Mouse (Mus musculus): ENCODE data around the gene Stk39.

Stk39 gene

DNA sequence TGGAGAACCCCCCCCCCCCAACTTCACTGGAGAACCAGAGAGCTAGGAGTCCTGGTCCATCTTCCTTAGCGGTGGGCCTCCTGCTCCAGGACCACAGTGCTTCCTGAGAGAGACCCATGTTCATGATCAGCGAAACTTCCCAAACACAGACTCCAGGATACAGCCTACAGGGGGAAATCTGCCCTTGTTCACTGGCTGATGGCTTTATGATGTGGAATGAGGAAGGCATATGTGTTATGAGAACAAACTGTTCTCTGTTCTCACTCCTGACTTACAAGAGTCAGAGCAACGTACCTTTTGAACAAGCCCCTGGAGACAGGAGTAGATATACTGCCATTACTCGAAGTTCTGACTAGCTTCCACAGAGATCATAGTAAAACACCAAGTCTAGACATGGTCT is 42.6 kb downstream of the Stk39 start:
- in situ Hi-C loops (cut with MboI, MseI), result loop anchor here in 1 of 2 experiments (5.0 kb wide), 1 partner anchor 38 kb away; no protein-coding TSS in a partner anchor

DNA sequence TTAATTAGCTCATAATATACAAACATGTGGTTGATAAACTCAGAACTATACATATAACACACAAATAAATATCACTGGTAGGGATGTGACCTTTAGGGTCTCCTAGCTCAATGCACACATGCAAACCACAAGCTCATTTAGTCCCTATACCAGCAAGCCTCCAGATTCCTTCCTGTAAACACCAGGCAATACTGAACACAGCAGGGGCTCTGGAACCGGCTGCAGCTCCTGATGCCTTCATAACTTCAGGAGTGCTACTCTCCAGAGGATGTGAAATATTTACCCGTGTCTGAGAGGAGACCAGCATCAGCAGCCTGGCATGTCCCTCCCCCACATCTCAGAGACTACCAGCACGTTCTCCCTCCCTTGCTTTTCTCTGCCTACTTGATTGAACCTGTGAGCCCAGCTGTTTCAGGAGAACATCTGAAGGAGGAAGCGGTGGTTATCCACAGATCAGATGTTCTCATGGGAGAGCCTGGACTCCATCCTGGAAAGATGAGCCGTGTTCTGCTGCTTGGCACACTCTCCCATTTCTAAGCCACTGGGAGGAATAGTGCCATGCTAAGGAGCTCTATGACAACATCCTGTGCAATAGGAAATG is 45.0 kb downstream of the Stk39 start:
- in situ Hi-C loops (cut with MboI, MseI), result loop anchor here in 1 of 2 experiments (5.0 kb wide), 1 partner anchor 40 kb away; no protein-coding TSS in a partner anchor

DNA sequence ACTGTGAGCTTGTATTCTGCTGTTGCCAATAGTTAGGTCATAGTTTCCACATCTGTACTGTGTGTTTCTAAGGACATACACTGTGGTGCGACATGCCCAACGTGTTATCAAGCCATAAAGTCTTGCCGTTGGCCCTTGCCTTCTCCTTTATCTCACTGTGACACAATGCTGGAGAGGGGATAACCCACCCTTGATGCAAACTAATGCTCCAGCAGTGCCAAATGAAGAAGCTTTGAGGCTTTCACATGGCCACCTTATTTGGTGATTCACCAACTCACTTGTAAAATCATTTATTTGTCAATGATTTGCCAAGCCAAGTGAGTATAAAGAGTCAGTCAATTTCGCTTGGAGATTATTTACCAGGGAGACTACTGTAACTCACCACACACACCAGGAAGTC is 46.0 kb downstream of the Stk39 start:
- in situ Hi-C loops (cut with MboI, MseI), result loop anchor here in 1 of 2 experiments (5.0 kb wide), 1 partner anchor 41 kb away; no protein-coding TSS in a partner anchor

DNA sequence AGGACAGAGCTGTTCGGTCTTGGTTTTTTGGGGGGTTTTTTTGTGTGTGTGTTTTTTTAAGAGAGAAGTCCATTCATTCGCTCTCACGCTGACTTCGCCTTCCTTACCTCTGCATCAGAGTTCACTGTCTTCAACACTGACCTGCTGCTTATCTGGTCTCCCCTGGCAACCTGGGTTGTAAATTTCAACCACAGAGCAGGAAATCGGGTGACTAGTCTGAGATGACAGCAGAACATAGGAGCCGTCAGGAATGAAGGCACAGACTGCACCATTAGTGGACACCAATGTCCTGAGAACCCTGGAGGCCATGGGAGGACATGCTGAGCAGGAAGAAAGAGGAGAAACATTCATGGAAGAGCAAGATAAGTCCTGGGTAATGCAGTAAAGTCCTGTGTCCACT is 51.1 kb downstream of the Stk39 start:
- in situ Hi-C loops (cut with MboI, MseI), result loop anchor here in 1 of 2 experiments (5.0 kb wide), 1 partner anchor 754 kb away; no protein-coding TSS in a partner anchor

DNA sequence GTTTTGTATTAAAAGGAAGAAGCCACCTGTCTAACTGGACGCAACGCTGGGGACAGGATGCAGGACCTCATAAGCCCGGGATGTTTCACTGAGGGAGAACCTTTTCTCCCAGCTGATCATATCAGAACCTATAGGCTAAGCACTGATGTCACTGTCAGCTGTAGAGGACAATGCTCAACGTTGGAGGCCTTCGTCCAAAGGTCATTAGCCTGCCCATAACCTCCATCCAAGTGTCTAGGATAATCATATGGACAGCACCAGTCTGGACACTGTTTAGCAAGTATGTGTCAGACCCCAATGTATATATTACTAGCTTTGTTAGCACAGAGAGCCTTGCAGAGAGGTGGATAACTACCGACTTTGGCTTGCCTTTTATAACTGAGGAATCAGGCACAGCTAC is 51.8 kb downstream of the Stk39 start:
- in situ Hi-C loops (cut with MboI, MseI), result loop anchor here in 1 of 2 experiments (5.0 kb wide), 1 partner anchor 753 kb away; no protein-coding TSS in a partner anchor

DNA sequence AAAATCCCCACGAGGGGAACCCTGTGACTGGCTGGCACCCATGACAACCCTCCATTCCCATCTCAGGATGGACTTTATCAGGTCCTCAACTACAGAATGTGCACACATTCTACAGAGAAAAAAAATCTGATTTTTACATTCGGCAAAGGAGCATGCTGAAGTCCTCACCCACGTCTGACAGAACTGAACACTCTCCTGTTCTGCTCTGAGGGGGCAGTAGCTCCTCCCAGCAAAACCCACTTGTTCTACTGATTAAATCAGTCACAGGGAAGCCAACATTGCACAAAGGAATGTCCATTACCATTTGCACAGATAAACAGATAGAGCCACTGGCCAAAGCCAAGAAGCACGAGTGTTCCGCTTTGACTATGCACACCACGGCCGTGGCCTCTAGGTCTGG is 52.3 kb downstream of the Stk39 start:
- in situ Hi-C loops (cut with MboI, MseI), result loop anchor here in 1 of 2 experiments (5.0 kb wide), 1 partner anchor 752 kb away; no protein-coding TSS in a partner anchor

DNA sequence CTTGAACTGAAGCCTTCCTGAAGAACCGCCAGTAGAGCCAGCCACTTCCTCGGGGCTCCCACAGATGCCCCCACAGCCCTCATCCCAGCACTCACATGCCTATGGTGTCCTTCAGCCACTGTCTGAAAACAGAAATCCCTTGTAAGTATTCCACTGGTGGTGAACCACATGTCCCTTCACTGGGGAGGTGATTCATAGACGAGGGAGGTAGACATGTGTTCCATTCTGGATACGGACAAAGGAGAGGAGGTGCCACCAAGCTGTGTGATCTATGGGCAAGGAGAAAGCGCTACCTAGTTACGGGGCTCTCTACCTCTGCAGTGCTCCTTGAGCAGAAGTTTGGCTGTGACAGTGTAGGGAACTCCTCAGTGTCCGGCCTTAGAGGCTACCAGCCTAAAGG is 52.9 kb downstream of the Stk39 start:
- in situ Hi-C loops (cut with MboI, MseI), result no loop called here

DNA sequence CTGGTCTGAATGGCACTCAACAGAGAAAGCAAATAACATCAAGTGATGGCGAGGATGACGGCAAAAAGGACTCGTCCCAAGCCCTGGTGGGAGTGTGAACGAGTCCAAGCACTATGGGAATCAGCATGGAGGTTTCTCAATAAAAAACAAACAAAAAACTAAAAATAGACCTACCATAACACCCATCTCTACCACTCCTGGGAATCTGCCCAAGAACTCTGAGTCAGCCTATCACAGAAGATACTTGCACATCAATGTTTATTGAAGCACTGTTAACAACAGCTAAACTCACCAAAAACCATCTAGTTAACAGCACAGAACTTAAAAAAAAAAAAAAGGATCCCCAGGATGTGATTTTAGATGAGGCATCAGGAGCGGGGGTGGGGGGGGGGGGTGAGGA is 55.0 kb downstream of the Stk39 start:
- in situ Hi-C loops (cut with MboI, MseI), result no loop called here

DNA sequence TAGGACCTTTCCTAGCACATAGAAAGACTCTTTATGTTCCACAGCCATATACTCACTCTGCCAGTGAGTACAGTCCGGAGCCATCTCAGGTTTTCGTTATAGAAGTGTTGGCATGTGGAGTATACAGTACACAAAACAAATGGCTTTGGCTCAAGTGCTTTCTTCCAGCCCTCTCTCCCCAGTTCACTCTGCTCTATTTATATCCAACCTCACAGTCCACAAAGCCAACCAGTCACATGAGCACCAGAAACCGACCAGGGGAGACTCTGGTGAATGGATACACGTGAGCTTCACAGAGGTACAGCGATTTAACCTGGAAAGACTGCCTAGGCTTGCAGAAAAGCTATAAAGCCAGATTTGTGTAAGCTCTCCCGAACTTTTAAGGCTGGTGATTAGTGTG is 56.4 kb downstream of the Stk39 start:
- in situ Hi-C loops (cut with MboI, MseI), result no loop called here

DNA sequence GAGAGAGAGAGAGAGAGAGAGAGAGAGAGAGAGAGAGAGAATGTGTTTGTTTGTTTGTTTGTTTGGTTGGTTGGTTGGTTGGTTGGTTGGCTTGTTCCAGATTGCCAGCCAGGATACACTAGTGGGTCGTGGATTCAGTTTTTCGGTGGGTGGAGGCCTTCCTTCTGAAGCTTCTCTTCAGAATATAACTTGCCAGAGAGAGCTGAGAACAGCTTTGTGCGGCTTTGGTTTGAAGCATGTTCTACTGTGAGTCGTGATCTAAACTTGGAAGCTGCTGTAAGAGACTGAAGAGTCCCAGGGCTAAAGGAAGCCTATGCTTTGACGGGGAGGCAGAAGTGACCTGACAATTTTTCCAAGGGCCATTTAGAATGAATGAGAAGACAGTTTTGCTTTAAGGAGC is 59.9 kb downstream of the Stk39 start:
- in situ Hi-C loops (cut with MboI, MseI), result no loop called here

DNA sequence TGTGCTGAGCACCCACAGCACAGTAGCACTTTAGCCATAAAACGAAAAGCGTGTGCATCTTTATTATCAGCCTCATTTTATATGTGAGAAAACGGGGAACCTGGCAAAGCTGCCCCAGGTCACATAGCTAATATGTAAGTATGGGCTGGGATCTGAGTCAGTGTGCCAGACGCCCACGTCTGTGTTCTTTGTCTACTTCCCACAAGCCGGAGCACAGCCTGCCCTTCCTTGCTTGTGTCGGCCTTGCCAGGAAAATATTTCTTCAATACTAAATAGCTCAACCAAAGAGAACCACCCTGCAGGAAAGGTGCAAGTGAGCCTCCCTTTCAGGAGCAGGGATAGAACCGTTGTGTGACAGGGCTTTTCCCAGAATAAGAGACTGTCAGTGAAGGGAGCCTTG is 60.9 kb downstream of the Stk39 start:
- in situ Hi-C loops (cut with MboI, MseI), result no loop called here

DNA sequence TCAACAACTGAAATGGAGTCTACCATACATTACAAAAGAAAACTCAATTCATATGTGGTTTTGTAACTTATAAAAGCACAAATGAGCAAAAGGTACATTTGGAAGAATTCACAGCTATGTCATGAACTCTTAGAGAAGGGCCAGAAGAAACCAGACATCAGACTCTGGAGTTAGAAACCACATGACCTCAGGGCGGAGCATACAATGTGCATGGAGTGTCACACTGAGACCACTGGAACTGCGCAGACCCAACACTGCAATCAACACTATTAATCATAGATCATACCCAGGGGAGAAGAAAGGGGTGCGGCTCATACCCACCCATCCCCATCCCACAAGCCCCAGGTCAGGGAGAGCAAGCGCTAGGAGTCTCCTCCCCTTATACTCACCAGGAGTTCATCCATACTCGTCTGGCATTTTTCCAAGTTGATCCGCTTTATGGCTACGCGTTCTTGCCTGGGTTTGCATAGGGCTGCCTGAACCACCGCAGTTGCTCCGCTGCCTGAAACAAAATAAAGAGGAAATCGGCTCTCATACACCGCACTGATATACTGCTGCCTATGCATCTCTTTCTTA is 62.3 kb downstream of the Stk39 start:
- in situ Hi-C loops (cut with MboI, MseI), result no loop called here

DNA sequence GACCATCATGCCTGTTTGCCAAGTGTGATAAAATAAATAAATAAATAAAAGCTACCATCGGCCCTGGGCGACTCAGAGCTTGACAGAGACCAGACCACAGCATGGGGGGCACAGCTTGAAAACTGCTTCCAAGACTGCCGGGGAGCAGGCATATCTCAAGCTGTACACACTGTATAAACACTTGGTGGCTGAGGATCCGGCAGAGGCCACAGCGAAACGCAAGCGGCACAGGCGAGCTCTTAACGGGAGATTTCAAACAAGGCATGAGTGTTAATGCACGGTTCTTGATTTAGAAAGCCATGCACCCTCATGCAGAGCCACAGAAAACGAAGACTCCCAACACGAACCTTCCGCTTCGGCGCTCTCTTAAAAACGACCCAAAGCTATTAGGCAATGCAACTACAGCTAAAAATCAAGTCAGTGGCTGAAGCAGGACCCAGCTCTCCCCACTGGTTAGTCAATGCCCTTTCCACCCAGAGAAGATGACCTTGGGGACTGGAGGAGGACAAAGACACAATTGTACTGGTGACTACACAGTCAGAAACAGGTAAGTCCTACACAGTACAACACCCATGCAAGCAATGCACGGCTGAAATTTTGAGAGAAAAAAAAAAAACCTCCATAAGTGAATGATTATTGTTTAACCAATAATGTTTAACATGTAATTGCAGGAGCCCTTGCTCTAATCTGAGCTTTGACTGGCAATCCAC is 63.6 kb downstream of the Stk39 start:
- in situ Hi-C loops (cut with MboI, MseI), result no loop called here

DNA sequence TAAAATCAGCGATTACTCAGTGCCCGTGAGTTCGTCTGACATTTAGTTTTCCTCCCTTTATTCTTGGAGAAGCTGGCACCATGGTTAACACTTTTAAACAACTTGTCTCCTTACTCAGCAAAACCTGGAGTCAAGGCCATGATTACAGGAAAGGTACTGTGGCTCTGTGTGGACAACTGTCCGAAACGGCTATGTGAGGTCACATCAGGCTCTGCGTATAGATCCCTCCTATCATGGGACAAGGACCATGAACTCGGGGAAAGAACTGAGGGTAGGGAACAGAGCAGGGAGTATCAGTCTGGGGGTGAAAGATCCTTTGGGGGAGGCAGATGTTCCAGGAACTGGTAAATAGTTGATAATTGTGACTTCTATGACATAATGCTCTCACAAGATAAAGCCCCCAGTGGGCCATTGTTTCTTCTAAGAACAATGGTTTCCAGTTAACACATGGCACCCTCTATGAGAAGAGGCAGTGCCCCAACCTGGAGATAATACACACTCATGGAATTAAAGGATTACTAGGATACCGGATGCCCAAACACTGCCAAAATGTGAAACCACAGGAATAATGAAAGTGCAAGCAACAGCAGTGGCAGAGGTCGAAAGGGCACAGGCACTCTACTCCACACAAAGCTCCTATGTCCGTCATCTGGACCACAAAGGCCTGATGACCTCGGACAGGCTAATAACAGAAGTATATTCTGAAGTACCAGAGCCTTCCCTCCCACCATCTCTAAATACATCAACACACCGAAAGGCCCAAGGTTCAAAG is 64.7 kb downstream of the Stk39 start:
- in situ Hi-C loops (cut with MboI, MseI), result no loop called here

DNA sequence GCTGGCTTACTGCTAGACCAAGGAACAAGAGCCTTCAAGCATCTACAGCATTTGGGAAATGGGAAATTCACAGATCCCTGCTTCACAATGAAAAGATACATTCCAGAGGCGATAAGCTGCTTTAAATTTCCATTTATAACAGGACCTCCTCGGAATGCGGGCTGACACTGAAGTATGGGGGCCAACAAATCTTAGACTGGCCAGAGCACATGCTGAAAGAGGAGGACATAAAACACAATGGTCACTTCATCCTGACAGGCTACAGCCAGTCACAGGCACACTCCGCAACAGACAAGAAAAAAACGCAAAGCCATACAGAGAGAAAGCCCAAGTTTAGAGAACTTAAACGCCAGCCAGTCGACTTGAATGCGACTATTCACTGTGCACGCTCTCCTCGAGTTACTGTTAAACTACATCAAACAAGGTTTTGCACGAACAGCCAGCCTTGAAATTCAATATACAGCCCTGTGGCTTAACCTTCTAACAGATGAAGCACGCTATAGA is 65.4 kb downstream of the Stk39 start:
- in situ Hi-C loops (cut with MboI, MseI), result no loop called here

DNA sequence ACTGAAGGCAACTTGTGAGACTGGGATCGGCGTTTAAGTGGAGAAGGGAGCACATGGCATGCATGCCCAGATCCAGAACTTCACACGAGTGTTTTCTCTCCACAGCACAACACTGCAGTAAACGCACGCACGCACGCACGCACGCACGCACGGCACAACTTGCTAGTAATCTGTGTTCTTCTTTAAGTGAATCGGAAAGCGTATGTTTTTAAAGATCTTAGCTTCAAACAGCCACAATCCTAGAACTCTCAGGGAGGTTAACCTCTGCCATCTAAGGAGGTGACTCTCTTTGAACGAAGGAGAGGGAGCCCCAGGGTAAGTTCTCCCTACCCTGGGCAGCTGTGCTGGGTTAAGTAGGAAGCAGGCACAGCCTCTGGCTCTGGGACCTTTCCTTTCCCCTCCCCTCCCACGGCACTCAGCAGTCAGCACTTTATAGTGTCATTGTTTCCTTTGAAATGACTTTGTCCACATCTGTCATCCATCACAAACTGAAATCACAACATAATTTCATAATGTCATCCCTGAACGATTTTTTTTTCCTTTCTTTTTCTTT is 66.8 kb downstream of the Stk39 start:
- in situ Hi-C loops (cut with MboI, MseI), result no loop called here

DNA sequence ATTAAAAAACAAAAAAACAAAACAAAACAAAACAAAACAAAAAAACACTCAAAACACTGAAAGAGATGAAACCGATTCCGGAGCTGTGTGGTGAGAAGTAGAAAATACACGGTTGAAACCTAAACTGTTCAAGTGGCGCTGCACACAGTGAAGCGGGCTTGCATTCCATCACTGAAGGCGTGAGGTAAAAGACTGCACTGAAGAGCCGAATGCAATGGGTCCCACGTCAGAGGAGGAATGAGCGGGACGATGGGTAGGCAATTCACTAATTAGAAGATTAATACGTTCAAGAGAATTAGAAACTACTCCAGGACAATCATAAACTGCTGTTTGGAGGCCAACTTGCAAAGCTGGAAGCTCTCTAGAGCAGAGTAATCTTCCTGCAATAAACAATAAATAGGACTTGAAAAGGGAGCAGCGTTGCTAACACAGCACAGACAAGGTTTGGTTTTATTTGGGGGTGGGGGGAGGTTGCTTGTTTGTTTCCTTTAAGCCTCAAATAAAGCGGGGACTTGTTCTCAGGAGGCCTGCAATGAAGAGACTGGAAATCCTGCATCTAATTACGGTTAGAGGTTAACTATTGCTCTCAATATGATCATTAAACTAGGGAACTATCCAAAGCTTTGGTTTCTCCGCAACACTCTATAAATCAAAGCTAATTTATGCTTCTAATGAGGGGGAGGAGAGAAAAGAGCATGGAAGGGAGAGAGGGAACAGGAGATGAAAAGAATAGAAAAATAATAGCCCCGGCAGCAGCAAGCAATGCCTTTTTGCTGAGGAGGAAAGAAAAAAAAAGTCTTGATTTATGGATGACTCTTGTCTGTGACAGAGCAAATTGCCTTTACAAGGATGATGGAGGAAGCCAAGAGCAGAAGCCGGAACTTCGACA is 67.5 kb downstream of the Stk39 start:
- in situ Hi-C loops (cut with MboI, MseI), result no loop called here

DNA sequence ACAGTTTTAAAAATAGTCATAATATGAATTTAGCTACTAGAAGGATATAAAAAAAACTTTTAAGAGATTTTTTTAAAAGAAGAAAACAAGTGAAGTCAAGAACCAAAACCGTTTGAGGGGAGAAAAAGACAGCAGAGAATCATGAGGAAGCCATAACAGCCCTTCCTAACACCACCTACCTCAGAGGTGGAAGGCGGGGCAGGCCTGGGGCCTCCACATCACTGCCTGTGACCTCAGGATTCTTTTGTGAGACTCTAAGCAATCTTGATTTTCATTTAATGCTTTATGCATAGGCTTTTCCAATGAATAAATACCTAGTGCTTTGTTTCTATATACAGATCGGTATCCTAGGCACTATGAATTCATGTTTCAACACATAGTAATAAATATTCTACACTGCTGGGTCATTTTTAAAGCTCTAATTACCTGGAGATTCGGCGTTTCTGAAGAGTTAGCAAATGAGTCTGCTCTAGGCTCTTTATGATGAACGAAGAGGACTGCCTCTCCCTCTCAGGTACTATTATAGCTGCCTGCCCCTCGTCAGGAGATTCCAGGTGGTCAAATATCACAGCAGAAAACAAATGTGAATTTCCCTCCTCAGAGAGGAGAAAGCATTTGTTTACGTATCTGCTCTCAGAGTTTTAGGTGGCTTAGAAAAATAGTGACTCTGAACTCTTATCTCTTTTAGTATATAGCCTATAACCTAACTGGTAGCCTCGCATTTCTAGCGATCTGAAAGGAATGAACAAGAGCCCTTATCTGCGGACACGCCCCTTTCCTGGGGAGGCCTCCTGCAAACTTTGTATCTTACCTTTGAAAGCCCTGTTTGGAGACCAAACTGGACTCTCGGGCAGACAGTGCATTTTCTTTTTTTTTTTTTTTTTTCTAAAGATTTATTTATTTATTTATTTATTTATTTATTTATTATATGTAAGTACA is 78.2 kb downstream of the Stk39 start:
- in situ Hi-C loops (cut with MboI, MseI), result no loop called here

Data from T-helper 17 cell (primary cell).